ENCODE assay signal across 8 mouse cellular contexts in the genomic region with DNA sequence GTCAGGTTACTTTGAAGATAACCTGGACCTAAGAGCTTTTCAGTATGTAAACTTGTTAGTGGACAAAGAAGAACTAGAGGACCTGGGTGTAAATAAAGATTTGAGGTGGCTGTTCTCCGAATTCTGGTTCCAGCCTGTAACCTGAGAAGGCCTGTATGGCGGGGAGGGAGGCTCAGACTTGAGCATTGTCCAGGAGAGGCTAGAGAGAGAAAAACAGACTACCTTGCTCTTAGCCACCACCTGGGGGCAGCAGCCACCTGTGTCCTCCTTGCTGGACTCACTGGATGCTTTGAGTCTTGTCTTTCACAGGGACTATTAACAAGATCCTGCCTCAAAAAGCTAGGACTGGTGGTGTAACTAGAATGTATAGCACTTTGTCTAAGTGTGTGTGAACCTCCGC. TPM values are rescaled to one million over a fixed set of nuclear protein-coding genes. Genes with fewer than 3 reads are reported as not detected.
DNase-seq lines count a peak whose midpoint lies in the region; ATAC-seq and TF ChIP-seq lines count a peak whose summit lies in the region.

No protein-coding gene starts in this region.

- H3K4me3 ChIP-seq in heart, embryonic 10.5 days, result no peak overlapping the region
- H3K4me3 ChIP-seq in hindbrain, embryonic 14.5 days (replicated peaks; ENCODE audit: low read length), result no peak overlapping the region
- no peak overlapping the region for H3K4me3 ChIP-seq in liver, postnatal 0 days (ENCODE audit: low read depth, low read length)

- H3K9me3 ChIP-seq in heart, embryonic 10.5 days, result no peaks in the 10 kb centered on the region
- no peaks in the 10 kb centered on the region for H3K9me3 ChIP-seq in hindbrain, embryonic 14.5 days (ENCODE audit: control insufficient read depth, low read length)
- no peaks in the 10 kb centered on the region for H3K9me3 ChIP-seq in liver, postnatal 0 days (ENCODE audit: low read length)

- H3K9ac ChIP-seq in hindbrain, embryonic 14.5 days, result no peak overlapping the region
- H3K9ac ChIP-seq in liver, postnatal 0 days (replicated peaks), result no peak overlapping the region

- peak; percentile 85 for TF ChIP-seq CTCF in liver, postnatal 0 days (IDR thresholded peaks at IDR 0.05; ENCODE audit: low read depth)

- peak; percentile 76 for ATAC-seq in erythroblast, adult 5-6 weeks (replicated peaks; ENCODE audit: low FRiP score, poor library complexity, severe bottlenecking)
- ATAC-seq in hindbrain, embryonic 14.5 days (ENCODE audit: low FRiP score), result peak; percentile 64; the same call in 1 of the 2 replicates
- peak; percentile 64 for ATAC-seq in liver, postnatal 0 days
- ATAC-seq in neutrophil, adult 5-6 weeks (ENCODE audit: extremely low read depth, insufficient number of reproducible peaks, low FRiP score, poor library complexity, severe bottlenecking), result peak; percentile 71

- TF ChIP-seq EP300 in liver, postnatal 0 days (IDR thresholded peaks at IDR 0.05; ENCODE audit: low read depth), result no peak

- peaks cover 12% of the 10 kb centered on the region for H3K4me1 ChIP-seq in heart, embryonic 10.5 days
- peaks cover 4% of the 10 kb centered on the region; the same call in 1 of the 2 replicates for H3K4me1 ChIP-seq in hindbrain, embryonic 14.5 days (replicated peaks; ENCODE audit: control insufficient read depth, insufficient read depth, low read length)
- peaks cover 1% of the 10 kb centered on the region; the same call in 1 of the 2 replicates for H3K4me1 ChIP-seq in liver, postnatal 0 days (ENCODE audit: insufficient read depth)

- peak; percentile 95 for DNase-seq in heart, adult 11 months
- DNase-seq in heart, embryonic 10.5 days (ENCODE audit: low spot score), result no peak
- DNase-seq in R1 (ENCODE audit: low read depth, low spot score), result peak; percentile 79
- peak; percentile 70 for DNase-seq in hindbrain, embryonic 14.5 days (ENCODE audit: low spot score)
- peak; percentile 57 for DNase-seq in liver, postnatal 0 days
- DNase-seq in spleen, postnatal 14 days (ENCODE audit: low spot score in 2 of 2), result no peak

- no peak overlapping the region for H3K4me2 ChIP-seq in hindbrain, embryonic 14.5 days (replicated peaks)
- H3K4me2 ChIP-seq in liver, postnatal 0 days (ENCODE audit: low read depth, low read length), result no peak overlapping the region

- no peaks in the 10 kb centered on the region for H3K27me3 ChIP-seq in heart, embryonic 10.5 days (ENCODE audit: insufficient read depth, poor library complexity, severe bottlenecking)
- no peaks in the 10 kb centered on the region for H3K27me3 ChIP-seq in hindbrain, embryonic 14.5 days (ENCODE audit: control insufficient read depth, insufficient read depth, low read length)
- no peaks in the 10 kb centered on the region for H3K27me3 ChIP-seq in liver, postnatal 0 days (ENCODE audit: insufficient read depth, low read length)

- no peak overlapping the region for H3K27ac ChIP-seq in heart, embryonic 10.5 days
- no peak overlapping the region for H3K27ac ChIP-seq in hindbrain, embryonic 14.5 days
- no peak overlapping the region for H3K27ac ChIP-seq in liver, postnatal 0 days (ENCODE audit: low read depth)

- peaks cover 96% of the 10 kb centered on the region for H3K36me3 ChIP-seq in heart, embryonic 10.5 days
- peaks cover 94% of the 10 kb centered on the region for H3K36me3 ChIP-seq in hindbrain, embryonic 14.5 days (replicated peaks; ENCODE audit: control insufficient read depth, insufficient read depth)
- H3K36me3 ChIP-seq in liver, postnatal 0 days (replicated peaks; ENCODE audit: insufficient read depth, low read length), result peaks cover 65% of the 10 kb centered on the region

- WGBS in heart, embryonic 10.5 days, result 56% methylated on average over 3 of the region's 3 CpGs
- WGBS in hindbrain, embryonic 14.5 days, result 63% methylated on average over 3 of the region's 3 CpGs
- 72% methylated on average over 3 of the region's 3 CpGs for WGBS in liver, postnatal 0 days (ENCODE audit: insufficient replicate concordance)

RNA-seq across cellular contexts. Expression of a gene that starts 9.7 kb away (rescaled TPM):
- 378 and 459 TPM in 2 replicates for polyA plus RNA-seq in heart, embryonic 10.5 days (2016; fragmentation: Nextera tagmentation; extraction: Ambion mirVana)
- total RNA-seq in erythroblast, adult 5-6 weeks (2015; ENCODE audit: low replicate concordance), result 181 and 213 TPM in 2 replicates
- 105 and 149 TPM in 2 replicates for total RNA-seq in erythroblast, adult 5-6 weeks (2017; ENCODE audit: low replicate concordance)
- polyA plus RNA-seq in hindbrain, embryonic 14.5 days (2014; fragmentation: Nextera tagmentation; extraction: Ambion mirVana), result 308 and 316 TPM in 2 replicates
- polyA plus RNA-seq in liver, postnatal 0 days (2015; fragmentation: Nextera tagmentation; extraction: Ambion mirVana), result 129 and 134 TPM in 2 replicates
- total RNA-seq in neutrophil, adult 5-6 weeks (2017), result 345 and 391 TPM in 2 replicates

RNA-seq across cellular contexts. Expression of a gene that starts 12.5 kb away (rescaled TPM):
- polyA plus RNA-seq in heart, embryonic 10.5 days (2016; fragmentation: Nextera tagmentation; extraction: Ambion mirVana), result 15.1 and 19.4 TPM in 2 replicates
- total RNA-seq in erythroblast, adult 5-6 weeks (2015; ENCODE audit: low replicate concordance), result 19.0 and 20.0 TPM in 2 replicates
- 24.3 and 30.2 TPM in 2 replicates for total RNA-seq in erythroblast, adult 5-6 weeks (2017; ENCODE audit: low replicate concordance)
- polyA plus RNA-seq in hindbrain, embryonic 14.5 days (2014; fragmentation: Nextera tagmentation; extraction: Ambion mirVana), result 4.5 and 4.9 TPM in 2 replicates
- polyA plus RNA-seq in liver, postnatal 0 days (2015; fragmentation: Nextera tagmentation; extraction: Ambion mirVana), result 3.5 and 4.0 TPM in 2 replicates
- 181 and 193 TPM in 2 replicates for total RNA-seq in neutrophil, adult 5-6 weeks (2017)

RNA-seq across cellular contexts. Expression of a gene that starts 22.9 kb away (rescaled TPM):
- 25.7 and 32.8 TPM in 2 replicates for polyA plus RNA-seq in heart, embryonic 10.5 days (2016; fragmentation: Nextera tagmentation; extraction: Ambion mirVana)
- 1.0 and 2.7 TPM in 2 replicates for total RNA-seq in erythroblast, adult 5-6 weeks (2015; ENCODE audit: low replicate concordance)
- 2.3 and 6.8 TPM in 2 replicates for total RNA-seq in erythroblast, adult 5-6 weeks (2017; ENCODE audit: low replicate concordance)
- polyA plus RNA-seq in hindbrain, embryonic 14.5 days (2014; fragmentation: Nextera tagmentation; extraction: Ambion mirVana), result 20.0 and 23.0 TPM in 2 replicates
- 9.0 and 10.7 TPM in 2 replicates for polyA plus RNA-seq in liver, postnatal 0 days (2015; fragmentation: Nextera tagmentation; extraction: Ambion mirVana)
- total RNA-seq in neutrophil, adult 5-6 weeks (2017), result 25.9 and 29.6 TPM in 2 replicates

RNA-seq across cellular contexts. Expression of a gene that starts 34.9 kb away (rescaled TPM):
- polyA plus RNA-seq in heart, embryonic 10.5 days (2016; fragmentation: Nextera tagmentation; extraction: Ambion mirVana), result 113 and 140 TPM in 2 replicates
- total RNA-seq in erythroblast, adult 5-6 weeks (2015; ENCODE audit: low replicate concordance), result 16.9 and 22.8 TPM in 2 replicates
- 39.5 and 54.4 TPM in 2 replicates for total RNA-seq in erythroblast, adult 5-6 weeks (2017; ENCODE audit: low replicate concordance)
- 29.3 and 30.3 TPM in 2 replicates for polyA plus RNA-seq in hindbrain, embryonic 14.5 days (2014; fragmentation: Nextera tagmentation; extraction: Ambion mirVana)
- polyA plus RNA-seq in liver, postnatal 0 days (2015; fragmentation: Nextera tagmentation; extraction: Ambion mirVana), result 43.0 and 45.7 TPM in 2 replicates
- total RNA-seq in neutrophil, adult 5-6 weeks (2017), result 165 and 169 TPM in 2 replicates

RNA-seq across cellular contexts. Expression of a gene that starts 47.2 kb away (rescaled TPM):
- polyA plus RNA-seq in heart, embryonic 10.5 days (2016; fragmentation: Nextera tagmentation; extraction: Ambion mirVana), result 17.4 and 24.4 TPM in 2 replicates
- 1.7 and 4.8 TPM in 2 replicates for total RNA-seq in erythroblast, adult 5-6 weeks (2015; ENCODE audit: low replicate concordance)
- total RNA-seq in erythroblast, adult 5-6 weeks (2017; ENCODE audit: low replicate concordance), result 6.3 and 8.3 TPM in 2 replicates
- 5.8 and 6.1 TPM in 2 replicates for polyA plus RNA-seq in hindbrain, embryonic 14.5 days (2014; fragmentation: Nextera tagmentation; extraction: Ambion mirVana)
- polyA plus RNA-seq in liver, postnatal 0 days (2015; fragmentation: Nextera tagmentation; extraction: Ambion mirVana), result 8.0 and 9.5 TPM in 2 replicates
- 75.3 and 92.8 TPM in 2 replicates for total RNA-seq in neutrophil, adult 5-6 weeks (2017)

Comparison
In these comparisons a context has a peak if more than half of its experiments do, and no peak if none do; other contexts are left out.
1. DNase-seq: peak in heart, adult 11 months (single experiment), R1 (single experiment), hindbrain, embryonic 14.5 days (single experiment) and liver, postnatal 0 days (single experiment); none in heart, embryonic 10.5 days (single experiment) and spleen, postnatal 14 days (0 of 2).
2. Peak in every context shown above with its lines, with median percentiles within 50 percentile points of each other: ATAC-seq.